Mouse (Mus musculus) liver, embryonic 14.5 days (tissue): ENCODE data around the gene Itih4.

Experiments
- CTCF ChIP-seq: IDR thresholded peaks from 2 replicates; pipeline ENCODE4 v1.5.1; 2016; ENCODE audit warnings: antibody characterized with exemption, low read depth, control low read depth
- EP300 ChIP-seq: IDR thresholded peaks from 2 replicates; pipeline ENCODE4 v1.6.1; 2016; ENCODE audit warnings: antibody characterized with exemption, low read depth

GRCm38 (mm10) chr14:30878958-30879571 is 7.2 kb upstream of the Itih4 start, which contains the start of gene Mustn1:
- TF ChIP-seq EP300 (no peak), CTCF (no peak)
